Mouse (Mus musculus) limb, embryonic 14.5 days (tissue): ENCODE results near the gene Myh10. TPM values are rescaled to one million over a fixed set of nuclear protein-coding genes. Genes with fewer than 3 reads are reported as not detected.

Experiments used
- ATAC-seq: fragments of 200-750 bp; cut with Nextera tagmentation; 2 replicates; pipeline ENCODE4 v1.8.0; 2017; ENCODE audit warnings: low read depth, moderate number of reproducible peaks, moderate TSS enrichment; ENCODE audit not compliant: low FRiP score
- DNase-seq: peaks from one replicate; pipeline ENCODE4 v3.0.0-alpha.2; 2015; ENCODE audit warnings: low spot score
- H3K27ac ChIP-seq: fragments of 300-500 bp; sonication (generic); replicated peaks from 2 replicates; pipeline ENCODE4 v1.5.1; 2014; ENCODE audit warnings: low read depth, mild to moderate bottlenecking, low read length, moderate library complexity, mixed read lengths
- H3K27me3 ChIP-seq: fragments of 300-500 bp; sonication (generic); 2 replicates; pipeline ENCODE4 v1.6.1; 2014; ENCODE audit warnings: low read length, mixed read lengths; ENCODE audit not compliant: control insufficient read depth, insufficient read depth
- H3K36me3 ChIP-seq: fragments of 300-500 bp; sonication (generic); 2 replicates; pipeline ENCODE4 v1.6.1; 2014; ENCODE audit warnings: mild to moderate bottlenecking, low read length, moderate library complexity, mixed read lengths; ENCODE audit not compliant: control insufficient read depth, insufficient read depth
- H3K4me1 ChIP-seq: fragments of 300-500 bp; sonication (generic); 2 replicates; pipeline ENCODE4 v1.6.1; 2014; ENCODE audit warnings: antibody characterized with exemption, low read length, mixed read lengths; ENCODE audit not compliant: control insufficient read depth, insufficient read depth
- H3K4me2 ChIP-seq: fragments of 300-500 bp; sonication (generic); replicated peaks from 2 replicates; pipeline ENCODE4 v1.6.1; 2014; ENCODE audit warnings: low read depth, mild to moderate bottlenecking, low read length, moderate library complexity; ENCODE audit not compliant: severe bottlenecking
- H3K4me3 ChIP-seq: fragments of 300-500 bp; sonication (generic); replicated peaks from 2 replicates; pipeline ENCODE4 v1.5.1; 2014; ENCODE audit warnings: low read length
- H3K9ac ChIP-seq: fragments of 300-500 bp; sonication (generic); 2 replicates; pipeline ENCODE4 v1.6.1; 2014; ENCODE audit warnings: mild to moderate bottlenecking, low read depth, low read length, moderate library complexity; ENCODE audit not compliant: severe bottlenecking
- H3K9me3 ChIP-seq: fragments of 300-500 bp; sonication (generic); 2 replicates; pipeline ENCODE4 v1.6.1; 2016; ENCODE audit warnings: low read length; ENCODE audit not compliant: control insufficient read depth
- POLR2A ChIP-seq: fragments of 200-500 bp; IDR thresholded peaks from 2 replicates; pipeline ENCODE4 v1.8.0; 2012; ENCODE audit warnings: inconsistent platforms, mild to moderate bottlenecking, moderate library complexity, borderline replicate concordance; ENCODE audit not compliant: insufficient read depth, insufficient read length; ENCODE audit errors: extremely low read depth
- WGBS: fragments of 180-500 bp; shearing (Covaris S2); extraction: QIAGEN DNeasy Blood & Tissue Kit; methylation state at CpG from one replicate; pipeline ENCODE4 v1.1.7; 2014; 5-methylcytosine and 5-hydroxymethylcytosine counted together
- polyA plus RNA-seq, 2 experiments: library from polyadenylated mRNA; depleted of rRNA in 1 of 2; stranded (reverse) in 1 of 2; unstranded in 1 of 2; fragments of >200 nt; fragmentation: Nextera tagmentation in 1 of 2; extraction: Ambion mirVana in 1 of 2; gene quantifications; 2 replicates each; pipeline versions ENCODE4 v1.2.1 to v1.2.3; 2012 to 2014

Myh10 gene
- polyA plus RNA-seq, 2 experiments: 129 to 167 TPM

DNA sequence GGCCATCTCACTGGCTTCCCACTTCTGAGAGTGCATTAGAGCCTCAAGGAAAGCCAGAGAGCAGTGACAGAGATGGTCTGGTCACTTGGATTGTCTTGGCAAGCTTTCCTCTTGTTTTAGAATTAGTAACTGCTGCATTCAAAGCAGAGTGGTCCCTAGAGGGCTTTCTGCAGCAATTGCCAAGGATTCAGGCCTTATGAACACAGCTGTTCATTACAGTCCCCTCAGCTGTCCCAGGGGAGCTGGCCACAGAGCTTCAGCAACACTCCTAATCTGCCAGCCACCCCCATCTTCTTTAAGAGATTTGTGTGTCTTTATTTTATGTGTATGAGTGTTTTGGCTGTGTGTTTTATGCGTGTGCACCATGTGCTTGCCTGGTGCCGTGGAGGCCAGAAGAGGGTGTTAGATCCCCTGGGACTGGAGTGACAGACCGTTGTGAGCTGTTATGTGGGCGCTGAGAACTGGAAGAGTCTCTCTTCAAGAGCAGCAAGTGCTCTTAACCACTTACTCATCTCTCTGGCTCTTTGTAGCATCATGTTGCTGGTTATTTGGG is 27.8 kb downstream of the Myh10 start:
- Histone ChIP-seq H3K36me3 (peaks cover 45% of the 10 kb centered on the region), H3K4me1 (peaks cover 26% of the 10 kb centered on the region), H3K4me2 (no peak overlapping the region), H3K27me3 (no peaks in the 10 kb centered on the region), H3K9me3 (no peaks in the 10 kb centered on the region), H3K9ac (no peak overlapping the region), H3K27ac (no peak overlapping the region), H3K4me3 (no peak overlapping the region)
- DNase-seq (peak; percentile 72), ATAC-seq (peak; percentile 62; the same call in 1 of the 2 replicates)
- TF ChIP-seq POLR2A: no peak
- WGBS: 72% methylated on average over 4 of the region's 4 CpGs

DNA sequence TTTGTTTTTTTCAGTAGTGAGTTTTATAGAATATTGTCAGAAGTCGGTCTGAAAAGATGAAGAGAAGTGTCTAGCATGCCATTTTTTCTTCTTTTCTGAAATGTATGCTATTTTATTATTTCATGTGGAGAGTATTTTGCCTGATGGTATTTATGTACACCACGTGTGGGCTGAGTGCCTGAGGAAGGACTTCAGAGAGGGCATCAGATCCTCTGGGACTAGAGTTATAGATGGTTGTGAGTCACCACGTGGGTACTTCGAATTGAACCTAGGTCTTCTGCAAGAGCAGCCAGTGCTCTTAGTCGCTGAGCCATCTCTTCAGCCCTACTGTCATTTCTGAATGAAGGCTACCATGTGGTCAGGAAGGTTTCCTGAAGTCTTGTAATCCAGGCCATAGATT is 28.4 kb downstream of the Myh10 start:
- ATAC-seq: no peak
- no peaks in the 10 kb centered on the region for H3K9me3 ChIP-seq
- H3K4me2 ChIP-seq: no peak overlapping the region
- WGBS: 80% methylated on average over 5 of the region's 5 CpGs
- H3K27ac ChIP-seq: no peak overlapping the region
- H3K27me3 ChIP-seq: no peaks in the 10 kb centered on the region
- DNase-seq: no peak
- H3K36me3 ChIP-seq: peaks cover 41% of the 10 kb centered on the region
- TF ChIP-seq POLR2A: no peak
- H3K9ac ChIP-seq: no peak overlapping the region
- H3K4me3 ChIP-seq: no peak overlapping the region
- H3K4me1 ChIP-seq: peaks cover 26% of the 10 kb centered on the region

DNA sequence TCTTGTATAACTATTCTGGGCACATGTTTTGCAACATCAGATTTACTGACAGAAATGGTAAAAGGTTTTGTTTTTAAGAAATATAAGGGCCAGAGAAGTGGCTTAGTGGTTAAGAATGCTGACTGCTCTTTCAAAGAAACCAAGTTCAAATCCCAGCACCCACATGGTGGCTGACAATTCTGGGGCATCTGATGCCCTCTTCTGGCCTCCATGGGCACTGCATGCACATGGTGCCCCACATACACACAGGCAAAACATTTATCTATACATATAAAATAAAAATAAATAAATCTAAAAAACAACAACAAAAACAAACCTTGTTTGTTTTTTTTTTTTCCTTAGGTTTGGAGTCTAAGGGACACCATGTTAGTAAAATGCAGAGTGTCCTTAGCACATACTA is 32.8 kb downstream of the Myh10 start:
- no peak for TF ChIP-seq POLR2A
- Histone ChIP-seq H3K36me3 (peaks cover 27% of the 10 kb centered on the region), H3K27ac (no peak overlapping the region), H3K27me3 (no peaks in the 10 kb centered on the region), H3K9me3 (no peaks in the 10 kb centered on the region), H3K9ac (no peak overlapping the region), H3K4me1 (peaks cover 3% of the 10 kb centered on the region), H3K4me3 (no peak overlapping the region), H3K4me2 (no peak overlapping the region)
- no peak for ATAC-seq
- DNase-seq: no peak

DNA sequence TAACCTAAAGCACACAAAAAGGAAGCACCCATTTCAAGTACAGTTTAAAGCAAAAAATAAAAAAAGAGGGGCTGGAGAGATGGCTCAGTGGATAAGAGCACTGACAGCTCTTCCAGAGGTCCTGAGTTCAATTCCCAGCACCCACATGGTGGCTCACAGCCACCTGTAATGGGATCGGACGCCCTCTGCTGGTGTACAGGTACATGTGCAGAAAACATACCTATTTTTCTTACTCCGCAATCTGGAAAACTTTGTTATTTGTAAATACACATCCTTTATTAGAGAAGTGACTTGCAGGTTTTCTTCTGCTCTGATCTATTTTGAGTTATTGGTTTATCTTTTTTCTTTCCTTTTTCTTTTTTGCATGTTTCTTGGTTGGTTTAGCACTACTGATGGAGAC is 37.3 kb downstream of the Myh10 start:
- no peak for ATAC-seq
- no peak overlapping the region for H3K4me3 ChIP-seq

DNA sequence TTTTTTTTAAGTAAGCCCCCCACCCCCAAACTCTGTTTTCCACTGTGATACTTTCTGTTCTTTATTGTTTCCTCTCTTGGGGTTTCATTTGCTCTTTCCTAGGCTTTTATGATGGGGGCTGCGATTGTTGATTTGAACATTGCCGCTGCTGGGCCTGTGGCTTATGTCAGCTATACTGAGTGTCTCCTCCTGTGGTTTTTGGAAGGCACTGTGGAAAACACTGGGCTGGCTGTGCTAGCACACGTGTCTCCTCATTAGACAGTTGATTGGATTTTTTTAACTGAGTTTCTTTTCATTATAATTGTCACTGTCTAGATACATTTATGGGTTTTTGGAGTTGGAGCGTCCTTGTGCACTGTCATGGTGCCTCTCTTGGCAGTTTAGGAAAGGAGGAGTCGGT is 39.4 kb downstream of the Myh10 start:
- H3K27ac ChIP-seq: no peak overlapping the region
- WGBS: 48% methylated on average over 5 of the region's 5 CpGs
- H3K4me3 ChIP-seq: no peak overlapping the region
- peaks cover 10% of the 10 kb centered on the region; the same call in 1 of the 2 replicates for H3K4me1 ChIP-seq
- H3K9ac ChIP-seq: no peak overlapping the region
- TF ChIP-seq POLR2A: no peak
- H3K9me3 ChIP-seq: no peaks in the 10 kb centered on the region
- no peaks in the 10 kb centered on the region for H3K27me3 ChIP-seq
- DNase-seq: no peak
- H3K4me2 ChIP-seq: no peak overlapping the region
- peaks cover 19% of the 10 kb centered on the region for H3K36me3 ChIP-seq
- peak; percentile 54; the same call in 1 of the 2 replicates for ATAC-seq

More for the DNA sequence above, 37.3 kb downstream of the Myh10 start:
- no peak for TF ChIP-seq POLR2A
- Histone ChIP-seq H3K4me2 (no peak overlapping the region), H3K4me1 (peaks cover 10% of the 10 kb centered on the region; the same call in 1 of the 2 replicates), H3K27ac (no peak overlapping the region), H3K9me3 (no peaks in the 10 kb centered on the region), H3K27me3 (no peaks in the 10 kb centered on the region), H3K36me3 (peaks cover 8% of the 10 kb centered on the region), H3K9ac (no peak overlapping the region)
- WGBS: 88% methylated on average over 3 of the region's 3 CpGs
- no peak for DNase-seq
